Mouse (Mus musculus) layer of hippocampus, postnatal 36 days (tissue): ENCODE data around the gene Trim16. TPM values are rescaled to one million over a fixed set of nuclear protein-coding genes. Genes with fewer than 3 reads are reported as not detected.
A peak's percentile ranks its signal among the peaks of the same experiment; 100 is the strongest.

Experiments
- DNase-seq, 2 experiments: peaks; one replicate each; pipeline ENCODE4 v3.0.0; 2022
- total RNA-seq, 2 experiments: library from RNA; stranded (reverse); gene quantifications; 2 replicates each; pipeline ENCODE4 v1.2.3; 2021

Trim16 gene
- total RNA-seq: 1 to 10 TPM; 1.2 to 1.7 TPM

GRCm38 (mm10) chr11:62820059-62820541 is at the start of gene Trim16:
Gene Trim16, plus strand, starts transcription at chr11:62820231.
- peak in 1 of 2 experiments; percentile 12 for DNase-seq

- no peak for DNase-seq
Measured at GRCm38 (mm10) chr11:62776510-62776909, 43.5 kb upstream of the Trim16 start.

- peak; percentile 91 to 92 for DNase-seq
Measured at GRCm38 (mm10) chr11:62788935-62789616, 31.0 kb upstream of the Trim16 start, which contains the start of gene Zfp286. Gene Zfp286, minus strand, starts transcription at chr11:62789462.

GRCm38 (mm10) chr11:62789617-62789936 is 30.5 kb upstream of the Trim16 start:
- DNase-seq: no peak

- no peak for DNase-seq
Measured at GRCm38 (mm10) chr11:62804119-62804518, 15.9 kb upstream of the Trim16 start.

- DNase-seq: no peak
Measured at GRCm38 (mm10) chr11:62807965-62808364, 12.1 kb upstream of the Trim16 start.

- DNase-seq: no peak
Measured at GRCm38 (mm10) chr11:62809201-62809600, 10.8 kb upstream of the Trim16 start.

- DNase-seq: no peak
Measured at GRCm38 (mm10) chr11:62812268-62812667, 7.8 kb upstream of the Trim16 start.

GRCm38 (mm10) chr11:62813497-62813896 is 6.5 kb upstream of the Trim16 start:
- no peak for DNase-seq

GRCm38 (mm10) chr11:62813970-62814624 is 5.9 kb upstream of the Trim16 start:
- no peak for DNase-seq

GRCm38 (mm10) chr11:62814625-62815024 is 5.4 kb upstream of the Trim16 start:
- DNase-seq: no peak

GRCm38 (mm10) chr11:62815438-62815837 is 4.6 kb upstream of the Trim16 start:
- no peak for DNase-seq

- DNase-seq: no peak
Measured at GRCm38 (mm10) chr11:62816591-62816990, 3.4 kb upstream of the Trim16 start.

- no peak for DNase-seq
Measured at GRCm38 (mm10) chr11:62819059-62819686, 858 bp upstream of the Trim16 start.

- no peak for DNase-seq
Measured at GRCm38 (mm10) chr11:62820661-62821437, 818 bp downstream of the Trim16 start.

- DNase-seq: no peak
Measured at GRCm38 (mm10) chr11:62821893-62822292, 1.9 kb downstream of the Trim16 start.

GRCm38 (mm10) chr11:62824211-62824610 is 4.2 kb downstream of the Trim16 start:
- DNase-seq: no peak

GRCm38 (mm10) chr11:62825222-62826105 is 5.4 kb downstream of the Trim16 start:
- no peak for DNase-seq

GRCm38 (mm10) chr11:62826106-62826733 is 6.2 kb downstream of the Trim16 start:
- DNase-seq: no peak

- DNase-seq: no peak
Measured at GRCm38 (mm10) chr11:62827135-62827534, 7.1 kb downstream of the Trim16 start.

- DNase-seq: no peak
Measured at GRCm38 (mm10) chr11:62827911-62828310, 7.9 kb downstream of the Trim16 start.
